Mouse (Mus musculus): ENCODE data around the gene P2ry13. TPM values are rescaled to one million over a fixed set of nuclear protein-coding genes. Genes with fewer than 3 reads are reported as not detected.

The P2ry13 gene
- polyA plus RNA-seq (2015; fragmentation: Nextera tagmentation; extraction: Ambion mirVana): 1.6 and 1.7 TPM in 2 replicates

DNA sequence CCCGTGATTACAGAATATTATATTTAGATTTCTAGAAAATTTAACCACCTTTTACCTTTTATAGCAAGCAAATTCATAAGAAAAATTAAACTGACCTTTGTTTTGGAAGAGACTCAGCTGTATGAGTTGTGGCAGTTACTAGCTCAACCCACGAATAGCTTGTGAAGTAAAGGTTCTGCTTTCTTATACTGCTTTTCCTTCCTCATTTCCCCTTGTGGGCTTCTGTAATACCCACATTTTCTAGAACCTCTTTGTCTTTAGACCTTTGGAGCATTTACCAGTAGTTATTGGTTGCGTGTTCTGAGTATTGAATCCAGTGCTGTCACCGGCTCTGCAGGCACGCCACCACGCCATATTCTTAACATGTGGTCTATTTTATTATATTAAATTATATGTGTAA, at the start of gene P2ry13:
TSS of gene P2ry13 (minus strand) at position 156 of the 400 bp plus-strand sequence.
- no peak within 1 kb of the TSS for H3K4me2 ChIP-seq (replicated peaks; ENCODE audit: low read depth)
- no peak within 1 kb of the TSS for H3K27ac ChIP-seq (replicated peaks)
- no peak within 1 kb of the TSS for H3K4me3 ChIP-seq (ENCODE audit: low read depth, low read length)
- WGBS: 88% methylated on average over 6 of the region's 6 CpGs
- no peak within 1 kb of the TSS for H3K9ac ChIP-seq (ENCODE audit: low read length)
- no peaks in the 10 kb centered on the region for H3K27me3 ChIP-seq (ENCODE audit: control insufficient read depth, insufficient read depth, low read length)
- H3K36me3 ChIP-seq (ENCODE audit: control insufficient read depth, insufficient read depth, low read length): no peaks in the 10 kb centered on the region
- no peaks in the 10 kb centered on the region for H3K4me1 ChIP-seq (replicated peaks; ENCODE audit: control insufficient read depth, insufficient read depth)
- no peak for TF ChIP-seq EP300 (optimal IDR thresholded peaks at IDR 0.05)
- TF ChIP-seq CTCF (IDR thresholded peaks at IDR 0.05; ENCODE audit: low read depth): no peak
- ATAC-seq (ENCODE audit: low FRiP score, low TSS enrichment): no peak
- DNase-seq (ENCODE audit: low spot score): no peak
- no peaks in the 10 kb centered on the region for H3K9me3 ChIP-seq (ENCODE audit: control insufficient read depth, low read length)

DNA sequence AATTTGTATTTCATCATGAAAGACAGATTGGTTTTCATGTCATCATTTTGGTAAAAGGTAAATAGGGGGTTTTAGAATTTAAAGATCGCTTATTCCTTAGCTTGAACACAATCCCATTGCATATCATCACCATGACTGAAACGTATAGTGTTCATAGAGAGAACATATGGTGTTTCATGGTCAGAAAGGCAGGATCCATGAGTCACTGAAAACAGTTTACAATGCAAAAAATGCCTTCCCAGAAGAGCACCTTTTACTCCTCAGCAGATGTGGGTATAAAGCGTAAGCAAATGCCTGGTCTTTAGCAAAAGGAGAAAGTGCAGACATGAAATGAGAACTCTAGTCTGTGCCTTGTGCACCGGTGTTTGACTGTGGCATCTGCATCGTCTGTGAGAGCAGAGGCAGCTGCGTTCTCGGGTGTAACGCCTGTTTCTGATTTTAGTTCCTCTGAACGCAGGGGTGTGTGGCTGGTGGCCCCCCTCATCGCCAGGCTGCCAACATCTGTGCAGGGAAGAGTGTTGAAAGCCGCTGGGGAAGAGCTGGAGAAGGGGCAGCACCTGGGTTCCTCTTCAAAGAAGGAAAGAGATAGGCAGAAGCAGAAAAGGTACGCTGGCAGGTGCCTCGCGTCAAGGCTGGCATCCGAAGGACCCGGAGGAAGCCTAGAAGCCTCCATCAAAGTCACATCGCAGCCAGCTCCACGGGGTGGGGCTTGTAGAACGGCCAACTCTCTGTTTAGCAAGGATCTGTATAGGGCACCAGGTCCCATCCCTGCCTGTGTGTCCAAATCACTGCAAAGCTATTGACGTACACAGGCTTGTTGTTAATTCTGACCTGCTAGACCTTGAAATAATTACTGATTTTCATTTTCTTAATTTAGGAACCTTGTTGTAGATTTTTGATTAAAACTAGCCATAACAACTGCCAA, 47.3 kb upstream of the P2ry13 start:
- no peak for TF ChIP-seq EP300 (optimal IDR thresholded peaks at IDR 0.05)
- TF ChIP-seq CTCF (IDR thresholded peaks at IDR 0.05; ENCODE audit: low read depth): no peak
- WGBS: 74% methylated on average over 20 of the region's 20 CpGs
- H3K36me3 ChIP-seq (ENCODE audit: control insufficient read depth, insufficient read depth, low read length): no peaks in the 10 kb centered on the region

GRCm38 (mm10) chr3:59250454-59250853, 39.8 kb upstream of the P2ry13 start:
- Histone ChIP-seq H3K9me3 (ENCODE audit: control insufficient read depth, low read length) (no peaks in the 10 kb centered on the region), H3K4me3 (ENCODE audit: low read depth, low read length) (no peak overlapping the region), H3K4me1 (replicated peaks; ENCODE audit: control insufficient read depth, insufficient read depth) (no peaks in the 10 kb centered on the region), H3K27me3 (ENCODE audit: control insufficient read depth, insufficient read depth, low read length) (no peaks in the 10 kb centered on the region), H3K4me2 (replicated peaks; ENCODE audit: low read depth) (no peak overlapping the region), H3K36me3 (ENCODE audit: control insufficient read depth, insufficient read depth, low read length) (no peaks in the 10 kb centered on the region), H3K27ac (replicated peaks) (no peak overlapping the region), H3K9ac (ENCODE audit: low read length) (no peak overlapping the region)
- DNase-seq (ENCODE audit: low spot score) (no peak), ATAC-seq (ENCODE audit: low FRiP score, low TSS enrichment) (no peak)
- TF ChIP-seq EP300 (optimal IDR thresholded peaks at IDR 0.05) (no peak), CTCF (IDR thresholded peaks at IDR 0.05; ENCODE audit: low read depth) (no peak)
- 94% methylated on average over 1 of the region's 1 CpGs for WGBS

More for the DNA sequence above, 47.3 kb upstream of the P2ry13 start:
- Histone ChIP-seq H3K9me3 (ENCODE audit: control insufficient read depth, low read length) (no peaks in the 10 kb centered on the region), H3K27ac (replicated peaks) (no peak overlapping the region), H3K4me2 (replicated peaks; ENCODE audit: low read depth) (no peak overlapping the region), H3K27me3 (ENCODE audit: control insufficient read depth, insufficient read depth, low read length) (no peaks in the 10 kb centered on the region), H3K4me3 (ENCODE audit: low read depth, low read length) (no peak overlapping the region), H3K4me1 (replicated peaks; ENCODE audit: control insufficient read depth, insufficient read depth) (no peaks in the 10 kb centered on the region), H3K9ac (ENCODE audit: low read length) (no peak overlapping the region)
- ATAC-seq (ENCODE audit: low FRiP score, low TSS enrichment) (no peak), DNase-seq (ENCODE audit: low spot score) (no peak)

DNA sequence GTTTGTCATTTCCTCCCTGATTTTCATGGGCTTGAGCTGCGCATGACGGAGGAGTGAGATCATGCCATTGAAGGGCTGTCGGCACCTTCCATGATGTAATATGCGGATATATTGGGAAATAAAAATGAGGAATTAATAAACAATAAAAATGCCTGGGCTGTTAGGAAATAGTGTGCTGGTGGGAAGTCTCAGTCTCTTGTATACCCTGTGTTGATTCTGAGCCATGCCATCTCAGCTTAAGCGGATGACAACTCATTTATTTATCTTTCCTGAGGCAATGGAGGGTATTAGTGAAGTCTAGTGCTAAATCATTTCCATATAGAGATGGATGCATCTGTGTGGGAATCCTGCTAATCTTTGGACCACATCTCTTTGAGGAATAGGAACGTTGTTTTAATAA, 37.3 kb upstream of the P2ry13 start:
- H3K27ac ChIP-seq (replicated peaks): no peak overlapping the region
- no peak for DNase-seq (ENCODE audit: low spot score)
- H3K9me3 ChIP-seq (ENCODE audit: control insufficient read depth, low read length): no peaks in the 10 kb centered on the region
- H3K4me1 ChIP-seq (replicated peaks; ENCODE audit: control insufficient read depth, insufficient read depth): no peaks in the 10 kb centered on the region
- H3K9ac ChIP-seq (ENCODE audit: low read length): no peak overlapping the region
- WGBS: 76% methylated on average over 6 of the region's 6 CpGs
- no peak for ATAC-seq (ENCODE audit: low FRiP score, low TSS enrichment)
- no peaks in the 10 kb centered on the region for H3K27me3 ChIP-seq (ENCODE audit: control insufficient read depth, insufficient read depth, low read length)
- no peaks in the 10 kb centered on the region for H3K36me3 ChIP-seq (ENCODE audit: control insufficient read depth, insufficient read depth, low read length)
- no peak overlapping the region for H3K4me2 ChIP-seq (replicated peaks; ENCODE audit: low read depth)
- TF ChIP-seq CTCF (IDR thresholded peaks at IDR 0.05; ENCODE audit: low read depth) (no peak), EP300 (optimal IDR thresholded peaks at IDR 0.05) (no peak)
- H3K4me3 ChIP-seq (ENCODE audit: low read depth, low read length): no peak overlapping the region

DNA sequence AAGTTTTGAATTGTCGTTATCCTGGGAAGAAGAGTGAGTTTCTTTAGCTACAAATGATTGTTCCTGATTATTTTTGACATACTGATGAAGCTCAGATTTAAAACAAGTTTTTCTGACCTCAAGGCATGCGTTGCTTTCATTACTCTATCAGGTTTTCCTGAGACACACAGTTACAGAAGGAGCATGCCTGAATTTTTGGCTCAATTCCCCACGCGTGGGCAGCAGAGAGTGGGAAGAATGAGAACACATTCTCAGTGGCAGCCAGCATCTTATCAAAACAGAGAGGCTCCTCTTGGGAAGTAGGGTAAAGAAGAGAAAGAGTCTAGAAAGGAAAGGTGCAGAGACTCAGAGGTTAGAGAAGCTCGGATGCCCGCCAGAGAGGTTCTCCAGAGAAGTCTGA, 32.7 kb upstream of the P2ry13 start:
- Histone ChIP-seq H3K36me3 (ENCODE audit: control insufficient read depth, insufficient read depth, low read length) (no peaks in the 10 kb centered on the region), H3K27me3 (ENCODE audit: control insufficient read depth, insufficient read depth, low read length) (no peaks in the 10 kb centered on the region), H3K9ac (ENCODE audit: low read length) (no peak overlapping the region), H3K4me3 (ENCODE audit: low read depth, low read length) (no peak overlapping the region), H3K4me1 (replicated peaks; ENCODE audit: control insufficient read depth, insufficient read depth) (no peaks in the 10 kb centered on the region), H3K9me3 (ENCODE audit: control insufficient read depth, low read length) (no peaks in the 10 kb centered on the region), H3K4me2 (replicated peaks; ENCODE audit: low read depth) (no peak overlapping the region), H3K27ac (replicated peaks) (no peak overlapping the region)
- ATAC-seq (ENCODE audit: low FRiP score, low TSS enrichment) (no peak), DNase-seq (ENCODE audit: low spot score) (no peak)
- 67% methylated on average over 6 of the region's 6 CpGs for WGBS
- TF ChIP-seq CTCF (IDR thresholded peaks at IDR 0.05; ENCODE audit: low read depth) (no peak), EP300 (optimal IDR thresholded peaks at IDR 0.05) (no peak)

GRCm38 (mm10) chr3:59234878-59235277, 24.2 kb upstream of the P2ry13 start:
- Histone ChIP-seq H3K4me1 (replicated peaks; ENCODE audit: control insufficient read depth, insufficient read depth) (no peaks in the 10 kb centered on the region), H3K27ac (replicated peaks) (no peak overlapping the region), H3K9me3 (ENCODE audit: control insufficient read depth, low read length) (no peaks in the 10 kb centered on the region), H3K9ac (ENCODE audit: low read length) (no peak overlapping the region), H3K36me3 (ENCODE audit: control insufficient read depth, insufficient read depth, low read length) (no peaks in the 10 kb centered on the region), H3K4me3 (ENCODE audit: low read depth, low read length) (no peak overlapping the region), H3K27me3 (ENCODE audit: control insufficient read depth, insufficient read depth, low read length) (no peaks in the 10 kb centered on the region), H3K4me2 (replicated peaks; ENCODE audit: low read depth) (no peak overlapping the region)
- TF ChIP-seq EP300 (optimal IDR thresholded peaks at IDR 0.05) (no peak), CTCF (IDR thresholded peaks at IDR 0.05; ENCODE audit: low read depth) (no peak)
- ATAC-seq (ENCODE audit: low FRiP score, low TSS enrichment) (no peak), DNase-seq (ENCODE audit: low spot score) (no peak)
- WGBS: 65% methylated on average over 5 of the region's 5 CpGs

Measured in stomach, postnatal 0 days (tissue).